Mouse (Mus musculus): ENCODE measurements around the gene Pemt.

DNA sequence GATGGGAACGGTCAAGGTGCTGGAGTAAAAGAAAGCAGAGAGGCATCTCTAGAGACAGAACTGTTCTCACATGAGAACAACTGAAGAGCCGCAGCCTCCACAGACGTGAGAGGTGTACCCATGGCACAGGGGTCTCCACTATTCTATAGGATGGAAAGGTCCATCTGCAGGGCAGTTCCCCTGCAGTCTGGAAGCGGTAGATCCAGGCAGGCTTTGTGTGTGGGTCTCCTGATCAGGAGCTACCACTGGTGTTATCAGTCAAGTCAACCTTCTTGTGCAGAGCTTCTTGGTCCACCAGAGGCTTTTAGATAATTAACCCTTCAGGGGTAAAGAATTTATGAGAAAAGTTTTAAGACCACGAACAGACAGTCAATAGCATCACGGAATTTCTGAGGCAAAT is 10.2 kb upstream of the Pemt start:
- TF ChIP-seq CTCF (IDR thresholded peaks at IDR 0.05; ENCODE audit: borderline replicate concordance, insufficient read depth, low read length) (no peak), POLR2A (IDR thresholded peaks at IDR 0.05; ENCODE audit: low read depth, low read length) (no peak)
